ENCODE assay signal across 8 mouse cellular contexts in genomic region chr2:32914896-32915295, GRCm38 (mm10). TPM values are rescaled to one million over a fixed set of nuclear protein-coding genes. Genes with fewer than 3 reads are reported as not detected.
DNase-seq lines count a peak whose midpoint lies in the region; ATAC-seq and TF ChIP-seq lines count a peak whose summit lies in the region.

No protein-coding gene starts in this region.

- H3K4me3 ChIP-seq in midbrain, embryonic 12.5 days = no peak overlapping the region
- H3K4me3 ChIP-seq in midbrain, embryonic 15.5 days = no peak overlapping the region
- H3K4me3 ChIP-seq in forebrain, embryonic 16.5 days (replicated peaks; ENCODE audit: low read length) = no peak overlapping the region
- H3K4me3 ChIP-seq in hindbrain, embryonic 11.5 days (ENCODE audit: low read depth, low read length) = no peak overlapping the region
- H3K4me3 ChIP-seq in limb, embryonic 13.5 days = no peak overlapping the region
- no peak overlapping the region for H3K4me3 ChIP-seq in midbrain, postnatal 0 days (ENCODE audit: low read depth, low read length)

- H3K9ac ChIP-seq in midbrain, embryonic 12.5 days (replicated peaks) = peak overlapping the region; percentile 1; the same call in 1 of the 2 replicates
- H3K9ac ChIP-seq in midbrain, embryonic 15.5 days = no peak overlapping the region
- no peak overlapping the region for H3K9ac ChIP-seq in forebrain, embryonic 16.5 days (replicated peaks; ENCODE audit: low read depth, low read length)
- no peak overlapping the region for H3K9ac ChIP-seq in hindbrain, embryonic 11.5 days (ENCODE audit: low read depth, low read length)
- H3K9ac ChIP-seq in limb, embryonic 13.5 days = peak overlapping the region; percentile 54
- H3K9ac ChIP-seq in midbrain, postnatal 0 days (replicated peaks; ENCODE audit: low read length, poor library complexity, severe bottlenecking) = no peak overlapping the region

- H3K36me3 ChIP-seq in midbrain, embryonic 12.5 days = peaks cover 33% of the 10 kb centered on the region
- peaks cover 30% of the 10 kb centered on the region; the same call in 1 of the 2 replicates for H3K36me3 ChIP-seq in midbrain, embryonic 15.5 days (replicated peaks)
- peaks cover 19% of the 10 kb centered on the region for H3K36me3 ChIP-seq in forebrain, embryonic 16.5 days (ENCODE audit: control insufficient read depth, insufficient read depth)
- 0 out of 2 replicates have a peak, but pooled peaks cover 4% of the 10 kb centered on the region for H3K36me3 ChIP-seq in hindbrain, embryonic 11.5 days (ENCODE audit: control insufficient read depth, insufficient read depth, low read length)
- H3K36me3 ChIP-seq in limb, embryonic 13.5 days = peaks cover 64% of the 10 kb centered on the region
- H3K36me3 ChIP-seq in midbrain, postnatal 0 days (ENCODE audit: insufficient read depth, low read length) = peaks cover 39% of the 10 kb centered on the region

- TF ChIP-seq CTCF in midbrain, postnatal 0 days (IDR thresholded peaks at IDR 0.05) = no peak

- H3K27me3 ChIP-seq in midbrain, embryonic 12.5 days = peaks cover 3% of the 10 kb centered on the region; the same call in 1 of the 2 replicates
- H3K27me3 ChIP-seq in midbrain, embryonic 15.5 days (replicated peaks) = no peaks in the 10 kb centered on the region
- H3K27me3 ChIP-seq in forebrain, embryonic 16.5 days (replicated peaks; ENCODE audit: control insufficient read depth, insufficient read depth, low read length) = no peaks in the 10 kb centered on the region
- H3K27me3 ChIP-seq in hindbrain, embryonic 11.5 days (ENCODE audit: control insufficient read depth, insufficient read depth, low read length) = no peaks in the 10 kb centered on the region
- H3K27me3 ChIP-seq in limb, embryonic 13.5 days = no peaks in the 10 kb centered on the region
- no peaks in the 10 kb centered on the region for H3K27me3 ChIP-seq in midbrain, postnatal 0 days (ENCODE audit: insufficient read depth, low read length)

- no peaks in the 10 kb centered on the region for H3K4me1 ChIP-seq in midbrain, embryonic 12.5 days
- H3K4me1 ChIP-seq in midbrain, embryonic 15.5 days = no peaks in the 10 kb centered on the region
- 0 out of 2 replicates have a peak, but pooled peaks cover 2% of the 10 kb centered on the region for H3K4me1 ChIP-seq in forebrain, embryonic 16.5 days (replicated peaks; ENCODE audit: control insufficient read depth, insufficient read depth, low read length)
- peaks cover 3% of the 10 kb centered on the region; the same call in 1 of the 2 replicates for H3K4me1 ChIP-seq in hindbrain, embryonic 11.5 days (replicated peaks; ENCODE audit: control insufficient read depth, insufficient read depth, low read length)
- peaks cover 33% of the 10 kb centered on the region for H3K4me1 ChIP-seq in limb, embryonic 13.5 days
- no peaks in the 10 kb centered on the region for H3K4me1 ChIP-seq in midbrain, postnatal 0 days (ENCODE audit: insufficient read depth, low read length)

- H3K4me2 ChIP-seq in midbrain, embryonic 12.5 days (replicated peaks) = no peak overlapping the region
- no peak overlapping the region for H3K4me2 ChIP-seq in midbrain, embryonic 15.5 days
- no peak overlapping the region for H3K4me2 ChIP-seq in forebrain, embryonic 16.5 days (ENCODE audit: low read length)
- H3K4me2 ChIP-seq in hindbrain, embryonic 11.5 days (replicated peaks; ENCODE audit: low read depth, low read length) = no peak overlapping the region
- H3K4me2 ChIP-seq in limb, embryonic 13.5 days (replicated peaks) = no peak overlapping the region
- H3K4me2 ChIP-seq in midbrain, postnatal 0 days (ENCODE audit: low read depth, low read length, poor library complexity, severe bottlenecking) = no peak overlapping the region

- DNase-seq in hindbrain, embryonic 11.5 days (ENCODE audit: low spot score) = peak; percentile 14
- peak; percentile 76 for DNase-seq in midbrain, postnatal 0 days (ENCODE audit: low spot score)
- no peak for DNase-seq in spleen, postnatal 4 days (ENCODE audit: low spot score in 2 of 2)

- no peaks in the 10 kb centered on the region for H3K9me3 ChIP-seq in midbrain, embryonic 12.5 days
- H3K9me3 ChIP-seq in midbrain, embryonic 15.5 days = no peaks in the 10 kb centered on the region
- no peaks in the 10 kb centered on the region for H3K9me3 ChIP-seq in forebrain, embryonic 16.5 days (ENCODE audit: control insufficient read depth, low read length)
- no peaks in the 10 kb centered on the region for H3K9me3 ChIP-seq in hindbrain, embryonic 11.5 days (ENCODE audit: control insufficient read depth, low read length)
- no peaks in the 10 kb centered on the region for H3K9me3 ChIP-seq in limb, embryonic 13.5 days
- H3K9me3 ChIP-seq in midbrain, postnatal 0 days (ENCODE audit: low read length) = no peaks in the 10 kb centered on the region

- no peak for ATAC-seq in midbrain, embryonic 12.5 days (ENCODE audit: low FRiP score, low read depth)
- ATAC-seq in midbrain, embryonic 15.5 days (replicated peaks) = no peak
- ATAC-seq in forebrain, embryonic 16.5 days = 0 out of 2 replicates have a peak, but pooled peaks have one; percentile 27
- 0 out of 2 replicates have a peak, but pooled peaks have one; percentile 47 for ATAC-seq in hindbrain, embryonic 11.5 days (ENCODE audit: low FRiP score)
- ATAC-seq in limb, embryonic 13.5 days (ENCODE audit: low FRiP score, low read depth) = no peak; the same call in 1 of the 2 replicates
- ATAC-seq in midbrain, postnatal 0 days (ENCODE audit: low FRiP score) = peak; percentile 54
- no peak for ATAC-seq in erythroblast, adult 5-6 weeks (replicated peaks; ENCODE audit: low FRiP score, poor library complexity, severe bottlenecking)

- WGBS in midbrain, embryonic 12.5 days = 53% methylated on average over 3 of the region's 3 CpGs
- WGBS in midbrain, embryonic 15.5 days = 46% methylated on average over 3 of the region's 3 CpGs
- WGBS in forebrain, embryonic 16.5 days = 46% methylated on average over 3 of the region's 3 CpGs
- 32% methylated on average over 3 of the region's 3 CpGs for WGBS in hindbrain, embryonic 11.5 days
- WGBS in limb, embryonic 13.5 days = 44% methylated on average over 3 of the region's 3 CpGs
- WGBS in midbrain, postnatal 0 days = 38% methylated on average over 3 of the region's 3 CpGs

- H3K27ac ChIP-seq in midbrain, embryonic 12.5 days (replicated peaks) = no peak overlapping the region
- no peak overlapping the region for H3K27ac ChIP-seq in midbrain, embryonic 15.5 days
- H3K27ac ChIP-seq in forebrain, embryonic 16.5 days (ENCODE audit: low read length) = peak overlapping the region; percentile 37; the same call in 1 of the 2 replicates
- peak overlapping the region; percentile 33; the same call in 1 of the 2 replicates for H3K27ac ChIP-seq in hindbrain, embryonic 11.5 days (ENCODE audit: low read depth, low read length)
- peak overlapping the region; percentile 79 for H3K27ac ChIP-seq in limb, embryonic 13.5 days
- no peak overlapping the region for H3K27ac ChIP-seq in midbrain, postnatal 0 days (ENCODE audit: low read depth, low read length)

RNA-seq across cellular contexts. Expression of gene Fam129b, which starts 39.0 kb away (rescaled TPM):
- 27.0 and 29.1 TPM in 2 replicates for polyA plus RNA-seq in midbrain, embryonic 12.5 days (2016; fragmentation: Nextera tagmentation; extraction: Ambion mirVana)
- 29.7 and 31.3 TPM in 2 replicates for polyA plus RNA-seq in midbrain, embryonic 15.5 days (2015; fragmentation: Nextera tagmentation; extraction: Ambion mirVana)
- polyA plus RNA-seq in forebrain, embryonic 16.5 days (2015; fragmentation: Nextera tagmentation; extraction: Ambion mirVana) = 36.4 and 41.1 TPM in 2 replicates
- 11.6 and 13.1 TPM in 2 replicates for polyA plus RNA-seq in hindbrain, embryonic 11.5 days (2014; fragmentation: Nextera tagmentation; extraction: Ambion mirVana)
- polyA plus RNA-seq in limb, embryonic 13.5 days (2015; fragmentation: Nextera tagmentation; extraction: Ambion mirVana) = 48.5 and 55.8 TPM in 2 replicates
- total RNA-seq in midbrain, postnatal 0 days (2014; rRNA removed) = 39.5 and 40.9 TPM in 2 replicates
- polyA plus RNA-seq in midbrain, postnatal 0 days (2015; fragmentation: Nextera tagmentation; extraction: Ambion mirVana) = 17.7 and 18.1 TPM in 2 replicates
- total RNA-seq in erythroblast, adult 5-6 weeks (2015; ENCODE audit: low replicate concordance) = 3.1 and 5.8 TPM in 2 replicates
- total RNA-seq in erythroblast, adult 5-6 weeks (2017; ENCODE audit: low replicate concordance) = 2.6 and 5.6 TPM in 2 replicates

RNA-seq across cellular contexts. Expression of gene Rpl12, which starts 46.5 kb away (rescaled TPM):
- polyA plus RNA-seq in midbrain, embryonic 12.5 days (2016; fragmentation: Nextera tagmentation; extraction: Ambion mirVana) = 108 and 111 TPM in 2 replicates
- 82.5 and 85.8 TPM in 2 replicates for polyA plus RNA-seq in midbrain, embryonic 15.5 days (2015; fragmentation: Nextera tagmentation; extraction: Ambion mirVana)
- 101 and 105 TPM in 2 replicates for polyA plus RNA-seq in forebrain, embryonic 16.5 days (2015; fragmentation: Nextera tagmentation; extraction: Ambion mirVana)
- 129 and 134 TPM in 2 replicates for polyA plus RNA-seq in hindbrain, embryonic 11.5 days (2014; fragmentation: Nextera tagmentation; extraction: Ambion mirVana)
- 159 and 175 TPM in 2 replicates for polyA plus RNA-seq in limb, embryonic 13.5 days (2015; fragmentation: Nextera tagmentation; extraction: Ambion mirVana)
- 173 and 196 TPM in 2 replicates for total RNA-seq in midbrain, postnatal 0 days (2014; rRNA removed)
- 102 and 107 TPM in 2 replicates for polyA plus RNA-seq in midbrain, postnatal 0 days (2015; fragmentation: Nextera tagmentation; extraction: Ambion mirVana)
- 305 and 430 TPM in 2 replicates for total RNA-seq in erythroblast, adult 5-6 weeks (2015; ENCODE audit: low replicate concordance)
- total RNA-seq in erythroblast, adult 5-6 weeks (2017; ENCODE audit: low replicate concordance) = 287 and 320 TPM in 2 replicates

RNA-seq across cellular contexts. Expression of gene Lrsam1, which starts 46.5 kb away (rescaled TPM):
- polyA plus RNA-seq in midbrain, embryonic 12.5 days (2016; fragmentation: Nextera tagmentation; extraction: Ambion mirVana) = 16.2 and 21.1 TPM in 2 replicates
- polyA plus RNA-seq in midbrain, embryonic 15.5 days (2015; fragmentation: Nextera tagmentation; extraction: Ambion mirVana) = 22.8 and 24.2 TPM in 2 replicates
- 18.1 and 21.9 TPM in 2 replicates for polyA plus RNA-seq in forebrain, embryonic 16.5 days (2015; fragmentation: Nextera tagmentation; extraction: Ambion mirVana)
- 8.0 and 8.7 TPM in 2 replicates for polyA plus RNA-seq in hindbrain, embryonic 11.5 days (2014; fragmentation: Nextera tagmentation; extraction: Ambion mirVana)
- polyA plus RNA-seq in limb, embryonic 13.5 days (2015; fragmentation: Nextera tagmentation; extraction: Ambion mirVana) = 13.9 and 14.1 TPM in 2 replicates
- 31.4 and 37.3 TPM in 2 replicates for total RNA-seq in midbrain, postnatal 0 days (2014; rRNA removed)
- polyA plus RNA-seq in midbrain, postnatal 0 days (2015; fragmentation: Nextera tagmentation; extraction: Ambion mirVana) = 25.3 and 26.2 TPM in 2 replicates
- total RNA-seq in erythroblast, adult 5-6 weeks (2015; ENCODE audit: low replicate concordance) = 3.1 and 6.5 TPM in 2 replicates
- total RNA-seq in erythroblast, adult 5-6 weeks (2017; ENCODE audit: low replicate concordance) = 1.7 and 3.5 TPM in 2 replicates

Comparison
In these comparisons a context has a peak if more than half of its experiments do, and no peak if none do; other contexts are left out.
1. ATAC-seq: peak in forebrain, embryonic 16.5 days (single experiment), hindbrain, embryonic 11.5 days (single experiment) and midbrain, postnatal 0 days (single experiment); none in midbrain, embryonic 12.5 days (single experiment), midbrain, embryonic 15.5 days (single experiment), limb, embryonic 13.5 days (single experiment) and erythroblast, adult 5-6 weeks (single experiment).
2. H3K9ac ChIP-seq: peak in midbrain, embryonic 12.5 days (single experiment) and limb, embryonic 13.5 days (single experiment); none in midbrain, embryonic 15.5 days (single experiment), forebrain, embryonic 16.5 days (single experiment), hindbrain, embryonic 11.5 days (single experiment) and midbrain, postnatal 0 days (single experiment).
3. H3K27ac ChIP-seq: peak in forebrain, embryonic 16.5 days (single experiment), hindbrain, embryonic 11.5 days (single experiment) and limb, embryonic 13.5 days (single experiment); none in midbrain, embryonic 12.5 days (single experiment), midbrain, embryonic 15.5 days (single experiment) and midbrain, postnatal 0 days (single experiment).
4. DNase-seq: peak in hindbrain, embryonic 11.5 days (single experiment) and midbrain, postnatal 0 days (single experiment); none in spleen, postnatal 4 days (0 of 2).